Mouse (Mus musculus): ENCODE results near the gene Cmtr2. TPM values are rescaled to one million over a fixed set of nuclear protein-coding genes. Genes with fewer than 3 reads are reported as not detected.

Cmtr2 gene
- total and polyA plus RNA-seq, 3 experiments: 1.9 to 3.2 (median 2.9) TPM

GRCm38 (mm10) chr8:110182735-110183367 lies 32.6 kb upstream of the Cmtr2 start:
- Histone ChIP-seq H3K9ac (ENCODE audit: low read depth, low read length) (no peak overlapping the region), H3K4me3 (no peak overlapping the region), H3K36me3 (ENCODE audit: control insufficient read depth, insufficient read depth, low read length) (no peaks in the 10 kb centered on the region), H3K79me2 (replicated peaks; ENCODE audit: control insufficient read depth, insufficient read depth, low read length) (no peaks in the 10 kb centered on the region), H3K4me1 (ENCODE audit: control insufficient read depth, insufficient read depth, low read length) (no peaks in the 10 kb centered on the region), H3K27ac (no peak overlapping the region), H3K27me3 (ENCODE audit: control insufficient read depth, insufficient read depth, low read length) (no peaks in the 10 kb centered on the region; the same call in 1 of the 2 replicates)
- no peak for TF ChIP-seq EP300 (IDR thresholded peaks at IDR 0.05; ENCODE audit: insufficient read depth, low read depth, low read length)
- TF ChIP-seq POLR2A (IDR thresholded peaks at IDR 0.05; ENCODE audit: insufficient read depth, low read depth, low read length): no peak
- no peak for TF ChIP-seq CTCF (IDR thresholded peaks at IDR 0.05)
- intact Hi-C loops (cut with DNase I): no loop called here
- 66% methylated on average over 11 of the region's 11 CpGs for WGBS
- DNase-seq: no peak

- Histone ChIP-seq H3K4me1 (ENCODE audit: control insufficient read depth, insufficient read depth, low read length) (no peaks in the 10 kb centered on the region), H3K79me2 (replicated peaks; ENCODE audit: control insufficient read depth, insufficient read depth, low read length) (no peaks in the 10 kb centered on the region), H3K36me3 (ENCODE audit: control insufficient read depth, insufficient read depth, low read length) (no peaks in the 10 kb centered on the region), H3K27me3 (ENCODE audit: control insufficient read depth, insufficient read depth, low read length) (peaks cover 2% of the 10 kb centered on the region; the same call in 1 of the 2 replicates), H3K4me3 (no peak overlapping the region), H3K9ac (ENCODE audit: low read depth, low read length) (no peak overlapping the region), H3K27ac (no peak overlapping the region)
- WGBS: 21% methylated on average over 11 of the region's 11 CpGs
- intact Hi-C loops (cut with DNase I): no loop called here
- no peak for TF ChIP-seq POLR2A (IDR thresholded peaks at IDR 0.05; ENCODE audit: insufficient read depth, low read depth, low read length)
- TF ChIP-seq EP300 (IDR thresholded peaks at IDR 0.05; ENCODE audit: insufficient read depth, low read depth, low read length): no peak
- TF ChIP-seq CTCF (IDR thresholded peaks at IDR 0.05): no peak
- no peak for DNase-seq
Measured at GRCm38 (mm10) chr8:110183748-110184147, 31.7 kb upstream of the Cmtr2 start.

GRCm38 (mm10) chr8:110185538-110185937 lies 29.9 kb upstream of the Cmtr2 start:
- no peak overlapping the region for H3K27ac ChIP-seq
- H3K4me3 ChIP-seq: no peak overlapping the region
- no peak overlapping the region for H3K9ac ChIP-seq (ENCODE audit: low read depth, low read length)
- H3K4me1 ChIP-seq (ENCODE audit: control insufficient read depth, insufficient read depth, low read length): no peaks in the 10 kb centered on the region
- peaks cover 2% of the 10 kb centered on the region; the same call in 1 of the 2 replicates for H3K27me3 ChIP-seq (ENCODE audit: control insufficient read depth, insufficient read depth, low read length)
- no peaks in the 10 kb centered on the region for H3K36me3 ChIP-seq (ENCODE audit: control insufficient read depth, insufficient read depth, low read length)
- WGBS: 73% methylated on average over 4 of the region's 4 CpGs
- no peak for DNase-seq
- intact Hi-C loops (cut with DNase I): no loop called here
- TF ChIP-seq POLR2A (IDR thresholded peaks at IDR 0.05; ENCODE audit: insufficient read depth, low read depth, low read length) (no peak), CTCF (IDR thresholded peaks at IDR 0.05) (no peak), EP300 (IDR thresholded peaks at IDR 0.05; ENCODE audit: insufficient read depth, low read depth, low read length) (no peak)
- H3K79me2 ChIP-seq (replicated peaks; ENCODE audit: control insufficient read depth, insufficient read depth, low read length): no peaks in the 10 kb centered on the region

GRCm38 (mm10) chr8:110188961-110189750 lies 26.3 kb upstream of the Cmtr2 start:
- Histone ChIP-seq H3K36me3 (ENCODE audit: control insufficient read depth, insufficient read depth, low read length) (no peaks in the 10 kb centered on the region), H3K27ac (no peak overlapping the region), H3K4me3 (no peak overlapping the region), H3K4me1 (ENCODE audit: control insufficient read depth, insufficient read depth, low read length) (no peaks in the 10 kb centered on the region), H3K79me2 (replicated peaks; ENCODE audit: control insufficient read depth, insufficient read depth, low read length) (no peaks in the 10 kb centered on the region), H3K27me3 (ENCODE audit: control insufficient read depth, insufficient read depth, low read length) (0 out of 2 replicates have a peak, but pooled peaks cover 2% of the 10 kb centered on the region), H3K9ac (ENCODE audit: low read depth, low read length) (no peak overlapping the region)
- TF ChIP-seq CTCF (IDR thresholded peaks at IDR 0.05) (no peak), EP300 (IDR thresholded peaks at IDR 0.05; ENCODE audit: insufficient read depth, low read depth, low read length) (no peak), POLR2A (IDR thresholded peaks at IDR 0.05; ENCODE audit: insufficient read depth, low read depth, low read length) (no peak)
- no peak for DNase-seq
- WGBS: 22% methylated on average over 8 of the region's 8 CpGs
- intact Hi-C loops (cut with DNase I): no loop called here

- no peak for TF ChIP-seq EP300 (IDR thresholded peaks at IDR 0.05; ENCODE audit: insufficient read depth, low read depth, low read length)
- no peak for TF ChIP-seq POLR2A (IDR thresholded peaks at IDR 0.05; ENCODE audit: insufficient read depth, low read depth, low read length)
- no peak for TF ChIP-seq CTCF (IDR thresholded peaks at IDR 0.05)
- Histone ChIP-seq H3K4me3 (no peak overlapping the region), H3K27ac (no peak overlapping the region), H3K27me3 (ENCODE audit: control insufficient read depth, insufficient read depth, low read length) (no peaks in the 10 kb centered on the region), H3K36me3 (ENCODE audit: control insufficient read depth, insufficient read depth, low read length) (no peaks in the 10 kb centered on the region), H3K9ac (ENCODE audit: low read depth, low read length) (no peak overlapping the region), H3K4me1 (ENCODE audit: control insufficient read depth, insufficient read depth, low read length) (no peaks in the 10 kb centered on the region), H3K79me2 (replicated peaks; ENCODE audit: control insufficient read depth, insufficient read depth, low read length) (no peaks in the 10 kb centered on the region)
- intact Hi-C loops (cut with DNase I): no loop called here
- 3% methylated on average over 5 of the region's 5 CpGs for WGBS
- peak in 1 of 2 experiments; percentile 30 for DNase-seq
Measured at GRCm38 (mm10) chr8:110196678-110197077, 18.8 kb upstream of the Cmtr2 start.

- WGBS: 26% methylated on average over 11 of the region's 11 CpGs
- Histone ChIP-seq H3K36me3 (ENCODE audit: control insufficient read depth, insufficient read depth, low read length) (no peaks in the 10 kb centered on the region), H3K27me3 (ENCODE audit: control insufficient read depth, insufficient read depth, low read length) (no peaks in the 10 kb centered on the region), H3K4me1 (ENCODE audit: control insufficient read depth, insufficient read depth, low read length) (no peaks in the 10 kb centered on the region), H3K4me3 (no peak overlapping the region), H3K79me2 (replicated peaks; ENCODE audit: control insufficient read depth, insufficient read depth, low read length) (no peaks in the 10 kb centered on the region), H3K9ac (ENCODE audit: low read depth, low read length) (no peak overlapping the region), H3K27ac (no peak overlapping the region)
- no peak for DNase-seq
- TF ChIP-seq CTCF (IDR thresholded peaks at IDR 0.05) (peak; percentile 62), POLR2A (IDR thresholded peaks at IDR 0.05; ENCODE audit: insufficient read depth, low read depth, low read length) (no peak), EP300 (IDR thresholded peaks at IDR 0.05; ENCODE audit: insufficient read depth, low read depth, low read length) (no peak)
- intact Hi-C loops (cut with DNase I): no loop called here
Measured at GRCm38 (mm10) chr8:110201806-110202205, 13.7 kb upstream of the Cmtr2 start.
